Mouse (Mus musculus) kidney, adult 2 months (tissue): Measurements from ENCODE around the gene 2900011O08Rik.

Experiments used
- CTCF ChIP-seq: fragments of 200-500 bp; conservative IDR thresholded peaks from 2 replicates; pipeline ENCODE4 v1.5.1; 2011; ENCODE audit warnings: low read depth, mild to moderate bottlenecking, control low read depth, low read length, moderate library complexity, mixed read lengths; ENCODE audit not compliant: insufficient read depth, insufficient read length
- POLR2A ChIP-seq: fragments of 200-500 bp; IDR thresholded peaks from one replicate; pipeline ENCODE4 v1.6.1; 2011; ENCODE audit warnings: low read depth, low read length, control low read depth

- TF ChIP-seq POLR2A (no peak), CTCF (no peak)
These were observed 137.5 kb downstream of the 2900011O08Rik start for GRCm38 (mm10) chr16:14123901-14124300.
